Mouse (Mus musculus): Measurements from ENCODE around the gene Mrgpre. TPM values are rescaled to one million over a fixed set of nuclear protein-coding genes. Genes with fewer than 3 reads are reported as not detected.

Mrgpre gene
- polyA plus RNA-seq, 1 experiment from 2014 or later, result 2.2 TPM

- peaks cover 31% of the 10 kb centered on the region for H3K4me1 ChIP-seq (ENCODE audit: control insufficient read depth, insufficient read depth, low read length)
- WGBS, result 58% methylated on average over 4 of the region's 4 CpGs
- no peaks in the 10 kb centered on the region for H3K9me3 ChIP-seq (replicated peaks; ENCODE audit: control insufficient read depth, low read length)
- no peak overlapping the region for H3K4me3 ChIP-seq (ENCODE audit: low read length)
- no peak overlapping the region for H3K4me2 ChIP-seq (ENCODE audit: low read depth, low read length)
- ATAC-seq (replicated peaks; ENCODE audit: extremely low read depth, insufficient read depth, low FRiP score), result no peak
- no peaks in the 10 kb centered on the region for H3K27me3 ChIP-seq (ENCODE audit: control insufficient read depth, insufficient read depth, low read length)
- H3K36me3 ChIP-seq (ENCODE audit: control insufficient read depth, insufficient read depth), result no peaks in the 10 kb centered on the region
- H3K9ac ChIP-seq (ENCODE audit: low read length), result no peak overlapping the region
- H3K27ac ChIP-seq (ENCODE audit: low read length), result no peak overlapping the region
Measured at GRCm38 (mm10) chr7:143733746-143734145, 50.6 kb downstream of the Mrgpre start.

- no peak overlapping the region for H3K27ac ChIP-seq (ENCODE audit: low read length)
- WGBS, result 63% methylated on average over 10 of the region's 10 CpGs
- peaks cover 22% of the 10 kb centered on the region for H3K4me1 ChIP-seq (ENCODE audit: control insufficient read depth, insufficient read depth, low read length)
- H3K9ac ChIP-seq (ENCODE audit: low read length), result peak overlapping the region; percentile 6; the same call in 1 of the 2 replicates
- H3K27me3 ChIP-seq (ENCODE audit: control insufficient read depth, insufficient read depth, low read length), result no peaks in the 10 kb centered on the region
- no peak overlapping the region for H3K4me2 ChIP-seq (ENCODE audit: low read depth, low read length)
- H3K36me3 ChIP-seq (ENCODE audit: control insufficient read depth, insufficient read depth), result no peaks in the 10 kb centered on the region
- no peaks in the 10 kb centered on the region for H3K9me3 ChIP-seq (replicated peaks; ENCODE audit: control insufficient read depth, low read length)
- no peak for ATAC-seq (replicated peaks; ENCODE audit: extremely low read depth, insufficient read depth, low FRiP score)
- no peak overlapping the region for H3K4me3 ChIP-seq (ENCODE audit: low read length)
Measured at GRCm38 (mm10) chr7:143729886-143730285, 54.4 kb downstream of the Mrgpre start.

Small RNA genes lying within 50 kb of the gene (microRNA-seq; reads per million reads assigned to microRNA genes)
- not detected for gene Gm22064

Other genes with a start within 250 kb of the Mrgpre start
- 240 and 245 TPM in 2 replicates for gene Nap1l4, start 235.4 kb downstream of the Mrgpre start, polyA plus RNA-seq (2015; fragmentation: Nextera tagmentation; extraction: Ambion mirVana)
- 35.0 and 36.7 TPM in 2 replicates for gene Cars, start 184.4 kb downstream of the Mrgpre start, polyA plus RNA-seq (2015; fragmentation: Nextera tagmentation; extraction: Ambion mirVana)
- 0.65 and 1.2 TPM in 2 replicates for gene Tnfrsf26, start 155.8 kb downstream of the Mrgpre start, polyA plus RNA-seq (2015; fragmentation: Nextera tagmentation; extraction: Ambion mirVana)
- gene Tnfrsf22, start 134.8 kb downstream of the Mrgpre start, polyA plus RNA-seq (2015; fragmentation: Nextera tagmentation; extraction: Ambion mirVana), result 2.2 and 2.3 TPM in 2 replicates
- 1.3 and 1.5 TPM in 2 replicates for gene Tnfrsf23, start 98.6 kb downstream of the Mrgpre start, polyA plus RNA-seq (2015; fragmentation: Nextera tagmentation; extraction: Ambion mirVana)
- 35.8 and 39.5 TPM in 2 replicates for gene Osbpl5, start 27.5 kb downstream of the Mrgpre start, polyA plus RNA-seq (2015; fragmentation: Nextera tagmentation; extraction: Ambion mirVana)
- gene Mrgprg, start 17.5 kb downstream of the Mrgpre start, polyA plus RNA-seq (2015; fragmentation: Nextera tagmentation; extraction: Ambion mirVana), result not detected in 2 replicates
- 9.0 and 9.1 TPM in 2 replicates for gene Nadsyn1, start 38.3 kb upstream of the Mrgpre start, polyA plus RNA-seq (2015; fragmentation: Nextera tagmentation; extraction: Ambion mirVana)
- gene Dhcr7, start 38.6 kb upstream of the Mrgpre start, polyA plus RNA-seq (2015; fragmentation: Nextera tagmentation; extraction: Ambion mirVana), result 19.1 and 23.8 TPM in 2 replicates
- gene Gm498, start 82.3 kb upstream of the Mrgpre start, polyA plus RNA-seq (2015; fragmentation: Nextera tagmentation; extraction: Ambion mirVana), result not detected in 2 replicates
- 0.76 and 0.79 TPM in 2 replicates for gene Shank2, start 217.4 kb upstream of the Mrgpre start, polyA plus RNA-seq (2015; fragmentation: Nextera tagmentation; extraction: Ambion mirVana)